Mouse (Mus musculus) heart, adult 2 months (tissue): ENCODE measurements at regions not wholly inside any gene's neighbourhood (a gene's known extent, or its start where the extent isn't known, plus 50 kb on each side); places are given as distances from the start of the nearest gene placed in this dataset.

Experiments used
- DNase-seq, 2 experiments: peaks; one replicate each; pipeline ENCODE4 v3.0.0; 2021
- H3K27ac ChIP-seq: fragments of 200-600 bp; 2 replicates; pipeline ENCODE4 v1.8.1; 2022
- H3K27me3 ChIP-seq: fragments of 200-500 bp; 2 replicates; pipeline ENCODE4 v1.6.1; 2012; ENCODE audit warnings: mild to moderate bottlenecking, low read length, inconsistent platforms, mixed read lengths; ENCODE audit not compliant: control insufficient read depth, insufficient read depth
- H3K36me3 ChIP-seq: fragments of 200-500 bp; 2 replicates; pipeline ENCODE4 v1.6.1; 2012; ENCODE audit warnings: low read length, inconsistent platforms; ENCODE audit not compliant: control insufficient read depth, insufficient read depth
- H3K4me1 ChIP-seq: fragments of 200-500 bp; 2 replicates; pipeline ENCODE4 v1.6.1; 2011; ENCODE audit warnings: low read length; ENCODE audit not compliant: control insufficient read depth, insufficient read depth
- H3K4me3 ChIP-seq: fragments of 200-600 bp; 2 replicates; pipeline ENCODE4 v1.8.1; 2022
- H3K79me2 ChIP-seq: fragments of 200-500 bp; replicated peaks from 2 replicates; pipeline ENCODE4 v1.6.1; 2012; ENCODE audit warnings: mild to moderate bottlenecking, inconsistent platforms, low read length, moderate library complexity, mixed read lengths; ENCODE audit not compliant: control insufficient read depth, insufficient read depth
- H3K9ac ChIP-seq: fragments of 200-500 bp; 2 replicates; pipeline ENCODE4 v1.6.1; 2012; ENCODE audit warnings: low read depth, mild to moderate bottlenecking, control low read depth, inconsistent platforms, low read length, mixed read lengths
- CTCF ChIP-seq: fragments of 200-600 bp; IDR thresholded peaks from 2 replicates; pipeline ENCODE4 v1.8.1; 2022; ENCODE audit warnings: antibody characterized with exemption, mild to moderate bottlenecking, moderate library complexity
- EP300 ChIP-seq: fragments of 200-500 bp; IDR thresholded peaks from 2 replicates; pipeline ENCODE4 v1.6.1; 2011; ENCODE audit warnings: low read depth, low read length, control low read depth; ENCODE audit not compliant: insufficient read depth
- POLR2A ChIP-seq: fragments of 200-500 bp; IDR thresholded peaks from 2 replicates; pipeline ENCODE4 v1.6.1; 2011; ENCODE audit warnings: mild to moderate bottlenecking, low read depth, low read length, control low read depth; ENCODE audit not compliant: insufficient read depth
- WGBS: fragments of 180-500 bp; shearing (Covaris S2); methylation state at CpG from one replicate; pipeline ENCODE4 v1.1.7; 2018; 5-methylcytosine and 5-hydroxymethylcytosine counted together
- intact Hi-C: fragments of 180-260 bp; cut with DNase I; formaldehyde crosslinking; loops from one replicate; pipeline ENCODE4 v1.15.1; 2025

- Histone ChIP-seq H3K36me3 (no peaks in the 10 kb centered on the region), H3K27me3 (no peaks in the 10 kb centered on the region), H3K79me2 (no peaks in the 10 kb centered on the region), H3K27ac (peak overlapping the region; percentile 62), H3K4me1 (peaks cover 13% of the 10 kb centered on the region), H3K9ac (no peak overlapping the region), H3K4me3 (no peak overlapping the region)
- intact Hi-C loops = loop anchor here (5.0 kb wide), 1 partner anchor 70 kb away; no protein-coding TSS in a partner anchor
- TF ChIP-seq EP300 (no peak), CTCF (no peak), POLR2A (no peak)
- DNase-seq = no peak
- 92% methylated on average over 6 of the region's 6 CpGs for WGBS
These were observed 73.3 kb upstream of the 1700024P04Rik start for GRCm38 (mm10) chr13:99057696-99058095.

DNA sequence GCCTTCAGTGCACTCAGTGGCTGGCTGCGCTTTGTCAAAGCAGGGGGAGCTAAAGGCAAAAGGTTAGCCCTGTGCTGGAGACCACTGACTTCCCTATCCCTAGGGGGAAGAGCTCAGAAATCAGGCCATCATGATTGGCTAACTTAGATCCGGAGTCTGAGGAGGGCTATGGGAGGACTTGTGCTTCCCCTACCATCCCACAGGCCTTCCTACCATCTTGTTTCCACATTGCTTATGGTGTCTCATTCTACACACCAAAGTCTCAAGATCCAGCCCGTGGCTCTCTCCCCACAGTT, 72.9 kb upstream of the 1700024P04Rik start:
- H3K4me1 ChIP-seq = peaks cover 13% of the 10 kb centered on the region
- no peak for TF ChIP-seq EP300
- no peak for TF ChIP-seq CTCF
- no peak for TF ChIP-seq POLR2A
- no peak overlapping the region for H3K9ac ChIP-seq
- intact Hi-C loops = loop anchor here (5.0 kb wide), 1 partner anchor 70 kb away; no protein-coding TSS in a partner anchor
- no peaks in the 10 kb centered on the region for H3K79me2 ChIP-seq
- no peak overlapping the region for H3K4me3 ChIP-seq
- H3K27me3 ChIP-seq = no peaks in the 10 kb centered on the region
- H3K27ac ChIP-seq = peak overlapping the region; percentile 62; the same call in 1 of the 2 replicates
- 84% methylated on average over 3 of the region's 3 CpGs for WGBS
- no peaks in the 10 kb centered on the region for H3K36me3 ChIP-seq
- no peak for DNase-seq

DNA sequence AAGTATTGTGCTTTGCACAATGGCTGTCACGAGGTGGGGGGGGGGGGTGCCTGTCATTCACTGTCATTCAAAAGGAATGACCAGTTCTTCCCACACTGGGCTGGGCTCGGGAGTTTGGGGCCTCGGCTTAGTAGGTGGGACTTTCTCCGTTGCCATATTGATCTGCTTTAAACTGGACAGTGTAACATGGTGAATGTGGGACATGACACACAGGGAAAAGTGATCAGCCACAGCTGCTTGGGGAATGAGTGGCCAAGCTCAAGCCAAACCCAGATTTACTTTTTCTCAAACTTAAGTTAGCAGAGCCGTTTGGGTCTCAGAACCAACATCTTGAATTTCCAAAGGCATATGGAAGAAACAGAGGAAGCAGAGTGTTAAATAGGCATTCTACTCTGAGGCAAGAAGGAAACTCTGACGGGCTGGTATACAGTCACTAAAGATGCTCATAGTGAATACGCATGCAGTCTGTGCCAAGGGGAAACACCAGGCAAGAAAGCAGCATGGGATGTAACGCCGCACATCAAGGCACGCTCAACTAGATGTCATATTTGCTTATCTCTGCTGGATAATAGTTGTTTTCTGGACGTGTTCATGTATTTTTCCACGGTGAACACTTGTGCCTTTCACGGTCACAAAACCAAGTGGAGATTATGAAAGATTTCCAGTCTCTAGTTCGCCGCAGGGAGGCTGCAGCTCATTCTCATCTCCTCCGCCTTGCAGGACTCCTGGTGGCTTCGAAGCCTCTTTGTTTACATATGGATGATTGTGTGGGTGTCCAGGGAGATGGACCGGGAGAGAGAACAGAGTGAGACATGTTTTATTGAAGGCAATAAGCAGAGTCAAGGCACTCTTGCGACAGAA, 72.3 kb upstream of the 1700024P04Rik start:
- no peaks in the 10 kb centered on the region for H3K36me3 ChIP-seq
- DNase-seq = peak; percentile 37 to 39
- peak overlapping the region; percentile 62 for H3K27ac ChIP-seq
- peaks cover 13% of the 10 kb centered on the region for H3K4me1 ChIP-seq
- H3K4me3 ChIP-seq = no peak overlapping the region
- TF ChIP-seq POLR2A (no peak), CTCF (no peak), EP300 (no peak)
- H3K27me3 ChIP-seq = no peaks in the 10 kb centered on the region
- H3K9ac ChIP-seq = no peak overlapping the region
- intact Hi-C loops = loop anchor here (5.0 kb wide), 1 partner anchor 71 kb away; no protein-coding TSS in a partner anchor
- H3K79me2 ChIP-seq = no peaks in the 10 kb centered on the region
- WGBS = 68% methylated on average over 19 of the region's 19 CpGs

GRCm38 (mm10) chr13:99055609-99056321, 71.4 kb upstream of the 1700024P04Rik start:
- WGBS = 10% methylated on average over 11 of the region's 11 CpGs
- H3K4me3 ChIP-seq = no peak overlapping the region
- peak; percentile 63 to 68 for DNase-seq
- H3K4me1 ChIP-seq = peaks cover 13% of the 10 kb centered on the region
- no peaks in the 10 kb centered on the region for H3K79me2 ChIP-seq
- no peak overlapping the region for H3K9ac ChIP-seq
- no peaks in the 10 kb centered on the region for H3K36me3 ChIP-seq
- no peaks in the 10 kb centered on the region for H3K27me3 ChIP-seq
- peak overlapping the region; percentile 64 for H3K27ac ChIP-seq
- intact Hi-C loops = loop anchor here (5.0 kb wide), 1 partner anchor 72 kb away; no protein-coding TSS in a partner anchor
- TF ChIP-seq POLR2A (no peak), EP300 (0 out of 2 replicates have a peak, but pooled peaks have one; percentile 25)

- intact Hi-C loops = no loop called here
- DNase-seq = no peak
- Histone ChIP-seq H3K27ac (no peak overlapping the region), H3K79me2 (no peaks in the 10 kb centered on the region), H3K36me3 (no peaks in the 10 kb centered on the region), H3K9ac (no peak overlapping the region), H3K4me3 (no peak overlapping the region), H3K27me3 (no peaks in the 10 kb centered on the region), H3K4me1 (peaks cover 8% of the 10 kb centered on the region)
- no peak for TF ChIP-seq POLR2A
- no peak for TF ChIP-seq EP300
- TF ChIP-seq CTCF = no peak
- 97% methylated on average over 1 of the region's 1 CpGs for WGBS
These were observed 67.7 kb upstream of the 1700024P04Rik start for GRCm38 (mm10) chr13:99052076-99052475.

- H3K27ac ChIP-seq = no peak overlapping the region
- no peaks in the 10 kb centered on the region for H3K27me3 ChIP-seq
- WGBS = 46% methylated on average over 4 of the region's 4 CpGs
- H3K4me3 ChIP-seq = no peak overlapping the region
- H3K4me1 ChIP-seq = no peaks in the 10 kb centered on the region
- H3K9ac ChIP-seq = no peak overlapping the region
- intact Hi-C loops = no loop called here
- no peak for DNase-seq
- H3K36me3 ChIP-seq = no peaks in the 10 kb centered on the region
- no peaks in the 10 kb centered on the region for H3K79me2 ChIP-seq
- no peak for TF ChIP-seq EP300
- no peak for TF ChIP-seq POLR2A
- no peak for TF ChIP-seq CTCF
These were observed 65.3 kb upstream of the 1700024P04Rik start for GRCm38 (mm10) chr13:99049699-99050098.
